Mouse (Mus musculus) gastrocnemius, postnatal 10 days (tissue): ENCODE results near the gene Vmn1r111. TPM values are rescaled to one million over a fixed set of nuclear protein-coding genes. Genes with fewer than 3 reads are reported as not detected.
"Not testable (repeated sequence)": the region's sequence is repeated elsewhere in the genome, so short reads cannot be mapped to it uniquely, and the experiment has no call there.

Experiments used
- DNase-seq: peaks from one replicate; pipeline ENCODE4 v3.0.0; 2021; ENCODE audit warnings: mixed read lengths
- long read RNA-seq, 2 experiments: library from polyadenylated mRNA; stranded (forward); transcript quantifications; one replicate each; pipeline ENCODE4 v2.0.0; 2021
- total RNA-seq, 2 experiments: library from RNA; stranded (reverse); gene quantifications; 2 replicates each; pipeline ENCODE4 v1.2.3; 2021

The Vmn1r111 gene
- not detected for total RNA-seq
- long read RNA-seq, experiment 1 = 0 reads
- long read RNA-seq, experiment 2 = 0 reads

- not testable (repeated sequence) for DNase-seq
These were observed at the start of gene Vmn1r111 for GRCm38 (mm10) chr7:20703116-20703515. Gene Vmn1r111, minus strand, starts transcription at chr7:20703216.

GRCm38 (mm10) chr7:20730524-20730923 lies 27.5 kb upstream of the Vmn1r111 start, which contains the start of gene Gm10668:
Gene Gm10668, minus strand, starts transcription at chr7:20730624.
- DNase-seq = not testable (repeated sequence)

GRCm38 (mm10) chr7:20668618-20669017 lies 34.4 kb downstream of the Vmn1r111 start, which contains the start of gene Vmn1r107:
Gene Vmn1r107, plus strand, starts transcription at chr7:20668918.
- DNase-seq = not testable (repeated sequence)

Other genes starting within 250 kb of the Vmn1r111 start
- gene Gm10670, start 228.3 kb downstream of the Vmn1r111 start, total RNA-seq = not detected
- not detected for gene Vmn1r103, start 192.7 kb downstream of the Vmn1r111 start, total RNA-seq
- not detected for gene Vmn1r104, start 169.4 kb downstream of the Vmn1r111 start, total RNA-seq
- gene Gm5726, start 157.5 kb downstream of the Vmn1r111 start, total RNA-seq = not detected
- gene Gm4141, start 127.0 kb downstream of the Vmn1r111 start, total RNA-seq = not detected
- gene Gm4513, start 104.2 kb downstream of the Vmn1r111 start, total RNA-seq = not detected
- gene Vmn1r107, start 34.3 kb downstream of the Vmn1r111 start, total RNA-seq = not detected
- not detected for gene Gm10668, start 27.4 kb upstream of the Vmn1r111 start, total RNA-seq
- gene Vmn1r112, start 68.0 kb upstream of the Vmn1r111 start, total RNA-seq = not detected
- gene Vmn1r113, start 84.1 kb upstream of the Vmn1r111 start, total RNA-seq = not detected
- not detected for gene Vmn1r114, start 109.0 kb upstream of the Vmn1r111 start, total RNA-seq
- not detected for gene Vmn1r115, start 141.8 kb upstream of the Vmn1r111 start, total RNA-seq
- not detected for gene Vmn1r116, start 169.0 kb upstream of the Vmn1r111 start, total RNA-seq
- gene Vmn1r117, start 180.9 kb upstream of the Vmn1r111 start, total RNA-seq = not detected
- gene Vmn1r118, start 209.1 kb upstream of the Vmn1r111 start, total RNA-seq = not detected